Mouse (Mus musculus): ENCODE measurements at regions not wholly inside any gene's neighbourhood (a gene's known extent, or its start where the extent isn't known, plus 50 kb on each side); places are given as distances from the start of the nearest gene placed in this dataset.

- no peaks in the 10 kb centered on the region for H3K36me3 ChIP-seq (ENCODE audit: control insufficient read depth, insufficient read depth, low read length)
- H3K9ac ChIP-seq (replicated peaks; ENCODE audit: low read depth, low read length): no peak overlapping the region
- H3K4me2 ChIP-seq (ENCODE audit: low read depth, low read length): no peak overlapping the region
- H3K27ac ChIP-seq (ENCODE audit: low read depth, low read length): no peak overlapping the region
- 81% methylated on average over 5 of the region's 5 CpGs for WGBS
- H3K4me1 ChIP-seq (ENCODE audit: control insufficient read depth, insufficient read depth, low read length): no peaks in the 10 kb centered on the region
- no peaks in the 10 kb centered on the region for H3K9me3 ChIP-seq (ENCODE audit: control insufficient read depth, low read length)
- no peaks in the 10 kb centered on the region for H3K27me3 ChIP-seq (ENCODE audit: control insufficient read depth, insufficient read depth, low read length)
- no peak overlapping the region for H3K4me3 ChIP-seq (ENCODE audit: low read depth, low read length)
- ATAC-seq (ENCODE audit: low read depth): no peak
These were observed 56.9 kb downstream of the Dmrt2 start for GRCm38 (mm10) chr19:25729103-25729502.

- H3K9ac ChIP-seq (replicated peaks; ENCODE audit: low read depth, low read length): no peak overlapping the region
- 96% methylated on average over 1 of the region's 1 CpGs for WGBS
- no peaks in the 10 kb centered on the region for H3K4me1 ChIP-seq (ENCODE audit: control insufficient read depth, insufficient read depth, low read length)
- no peak overlapping the region for H3K27ac ChIP-seq (ENCODE audit: low read depth, low read length)
- no peaks in the 10 kb centered on the region for H3K27me3 ChIP-seq (ENCODE audit: control insufficient read depth, insufficient read depth, low read length)
- ATAC-seq (ENCODE audit: low read depth): no peak
- no peak overlapping the region for H3K4me3 ChIP-seq (ENCODE audit: low read depth, low read length)
- no peak overlapping the region for H3K4me2 ChIP-seq (ENCODE audit: low read depth, low read length)
- no peaks in the 10 kb centered on the region for H3K36me3 ChIP-seq (ENCODE audit: control insufficient read depth, insufficient read depth, low read length)
- H3K9me3 ChIP-seq (ENCODE audit: control insufficient read depth, low read length): no peaks in the 10 kb centered on the region
These were observed 57.4 kb downstream of the Dmrt2 start for GRCm38 (mm10) chr19:25729633-25730032.

- 91% methylated on average over 4 of the region's 4 CpGs for WGBS
- Histone ChIP-seq H3K9ac (replicated peaks; ENCODE audit: low read depth, low read length) (no peak overlapping the region), H3K4me3 (ENCODE audit: low read depth, low read length) (no peak overlapping the region)
These were observed 106.2 kb downstream of the Dmrt2 start for GRCm38 (mm10) chr19:25778455-25778854.

GRCm38 (mm10) chr19:25779356-25779755 is 107.1 kb downstream of the Dmrt2 start:
- Histone ChIP-seq H3K4me1 (ENCODE audit: control insufficient read depth, insufficient read depth, low read length) (no peaks in the 10 kb centered on the region), H3K9me3 (ENCODE audit: control insufficient read depth, low read length) (no peaks in the 10 kb centered on the region), H3K9ac (replicated peaks; ENCODE audit: low read depth, low read length) (no peak overlapping the region), H3K4me2 (ENCODE audit: low read depth, low read length) (no peak overlapping the region), H3K36me3 (ENCODE audit: control insufficient read depth, insufficient read depth, low read length) (no peaks in the 10 kb centered on the region), H3K4me3 (ENCODE audit: low read depth, low read length) (no peak overlapping the region), H3K27me3 (ENCODE audit: control insufficient read depth, insufficient read depth, low read length) (no peaks in the 10 kb centered on the region), H3K27ac (ENCODE audit: low read depth, low read length) (no peak overlapping the region)
- WGBS: 35% methylated on average over 7 of the region's 7 CpGs
- ATAC-seq (ENCODE audit: low read depth): no peak

More at GRCm38 (mm10) chr19:25778455-25778854, 106.2 kb downstream of the Dmrt2 start:
- H3K27ac ChIP-seq (ENCODE audit: low read depth, low read length): no peak overlapping the region
- no peaks in the 10 kb centered on the region for H3K36me3 ChIP-seq (ENCODE audit: control insufficient read depth, insufficient read depth, low read length)
- no peaks in the 10 kb centered on the region for H3K4me1 ChIP-seq (ENCODE audit: control insufficient read depth, insufficient read depth, low read length)
- no peak for ATAC-seq (ENCODE audit: low read depth)
- no peaks in the 10 kb centered on the region for H3K27me3 ChIP-seq (ENCODE audit: control insufficient read depth, insufficient read depth, low read length)
- no peaks in the 10 kb centered on the region for H3K9me3 ChIP-seq (ENCODE audit: control insufficient read depth, low read length)
- no peak overlapping the region for H3K4me2 ChIP-seq (ENCODE audit: low read depth, low read length)

- H3K4me1 ChIP-seq (ENCODE audit: control insufficient read depth, insufficient read depth, low read length): no peaks in the 10 kb centered on the region
- no peak overlapping the region for H3K9ac ChIP-seq (replicated peaks; ENCODE audit: low read depth, low read length)
- 88% methylated on average over 7 of the region's 7 CpGs for WGBS
These were observed 109.1 kb downstream of the Dmrt2 start for GRCm38 (mm10) chr19:25781314-25781713.

GRCm38 (mm10) chr19:25802692-25803091 is 130.5 kb downstream of the Dmrt2 start:
- Histone ChIP-seq H3K36me3 (ENCODE audit: control insufficient read depth, insufficient read depth, low read length) (no peaks in the 10 kb centered on the region), H3K9ac (replicated peaks; ENCODE audit: low read depth, low read length) (no peak overlapping the region), H3K4me2 (ENCODE audit: low read depth, low read length) (no peak overlapping the region), H3K9me3 (ENCODE audit: control insufficient read depth, low read length) (no peaks in the 10 kb centered on the region), H3K27ac (ENCODE audit: low read depth, low read length) (no peak overlapping the region), H3K4me3 (ENCODE audit: low read depth, low read length) (no peak overlapping the region), H3K4me1 (ENCODE audit: control insufficient read depth, insufficient read depth, low read length) (no peaks in the 10 kb centered on the region), H3K27me3 (ENCODE audit: control insufficient read depth, insufficient read depth, low read length) (no peaks in the 10 kb centered on the region)
- ATAC-seq (ENCODE audit: low read depth): no peak
- 88% methylated on average over 7 of the region's 7 CpGs for WGBS

More at GRCm38 (mm10) chr19:25781314-25781713, 109.1 kb downstream of the Dmrt2 start:
- Histone ChIP-seq H3K9me3 (ENCODE audit: control insufficient read depth, low read length) (no peaks in the 10 kb centered on the region), H3K27me3 (ENCODE audit: control insufficient read depth, insufficient read depth, low read length) (no peaks in the 10 kb centered on the region), H3K27ac (ENCODE audit: low read depth, low read length) (no peak overlapping the region), H3K4me3 (ENCODE audit: low read depth, low read length) (no peak overlapping the region), H3K4me2 (ENCODE audit: low read depth, low read length) (no peak overlapping the region), H3K36me3 (ENCODE audit: control insufficient read depth, insufficient read depth, low read length) (no peaks in the 10 kb centered on the region)
- ATAC-seq (ENCODE audit: low read depth): no peak

GRCm38 (mm10) chr19:25805351-25805750 is 133.1 kb downstream of the Dmrt2 start:
- no peak overlapping the region for H3K27ac ChIP-seq (ENCODE audit: low read depth, low read length)
- no peaks in the 10 kb centered on the region for H3K4me1 ChIP-seq (ENCODE audit: control insufficient read depth, insufficient read depth, low read length)
- no peak overlapping the region for H3K4me3 ChIP-seq (ENCODE audit: low read depth, low read length)
- H3K9me3 ChIP-seq (ENCODE audit: control insufficient read depth, low read length): no peaks in the 10 kb centered on the region
- no peaks in the 10 kb centered on the region for H3K36me3 ChIP-seq (ENCODE audit: control insufficient read depth, insufficient read depth, low read length)
- ATAC-seq (ENCODE audit: low read depth): no peak
- no peak overlapping the region for H3K9ac ChIP-seq (replicated peaks; ENCODE audit: low read depth, low read length)
- 62% methylated on average over 11 of the region's 11 CpGs for WGBS
- no peak overlapping the region for H3K4me2 ChIP-seq (ENCODE audit: low read depth, low read length)
- no peaks in the 10 kb centered on the region for H3K27me3 ChIP-seq (ENCODE audit: control insufficient read depth, insufficient read depth, low read length)

GRCm38 (mm10) chr19:25813651-25814050 is 141.4 kb downstream of the Dmrt2 start:
- Histone ChIP-seq H3K27ac (ENCODE audit: low read depth, low read length) (no peak overlapping the region), H3K36me3 (ENCODE audit: control insufficient read depth, insufficient read depth, low read length) (no peaks in the 10 kb centered on the region), H3K4me2 (ENCODE audit: low read depth, low read length) (no peak overlapping the region), H3K27me3 (ENCODE audit: control insufficient read depth, insufficient read depth, low read length) (no peaks in the 10 kb centered on the region), H3K9ac (replicated peaks; ENCODE audit: low read depth, low read length) (no peak overlapping the region), H3K4me3 (ENCODE audit: low read depth, low read length) (no peak overlapping the region), H3K9me3 (ENCODE audit: control insufficient read depth, low read length) (no peaks in the 10 kb centered on the region), H3K4me1 (ENCODE audit: control insufficient read depth, insufficient read depth, low read length) (no peaks in the 10 kb centered on the region)
- 91% methylated on average over 7 of the region's 7 CpGs for WGBS
- no peak for ATAC-seq (ENCODE audit: low read depth)

GRCm38 (mm10) chr19:25845158-25845557 is 172.9 kb downstream of the Dmrt2 start:
- Histone ChIP-seq H3K4me1 (ENCODE audit: control insufficient read depth, insufficient read depth, low read length) (no peaks in the 10 kb centered on the region), H3K9me3 (ENCODE audit: control insufficient read depth, low read length) (no peaks in the 10 kb centered on the region), H3K4me3 (ENCODE audit: low read depth, low read length) (no peak overlapping the region), H3K36me3 (ENCODE audit: control insufficient read depth, insufficient read depth, low read length) (no peaks in the 10 kb centered on the region), H3K27ac (ENCODE audit: low read depth, low read length) (no peak overlapping the region), H3K4me2 (ENCODE audit: low read depth, low read length) (no peak overlapping the region), H3K27me3 (ENCODE audit: control insufficient read depth, insufficient read depth, low read length) (no peaks in the 10 kb centered on the region), H3K9ac (replicated peaks; ENCODE audit: low read depth, low read length) (no peak overlapping the region)
- 84% methylated on average over 4 of the region's 4 CpGs for WGBS
- ATAC-seq (ENCODE audit: low read depth): no peak

GRCm38 (mm10) chr19:25856344-25856743 is 184.1 kb downstream of the Dmrt2 start:
- 88% methylated on average over 4 of the region's 4 CpGs for WGBS
- Histone ChIP-seq H3K4me3 (ENCODE audit: low read depth, low read length) (no peak overlapping the region), H3K27me3 (ENCODE audit: control insufficient read depth, insufficient read depth, low read length) (no peaks in the 10 kb centered on the region), H3K27ac (ENCODE audit: low read depth, low read length) (no peak overlapping the region), H3K4me1 (ENCODE audit: control insufficient read depth, insufficient read depth, low read length) (no peaks in the 10 kb centered on the region), H3K9me3 (ENCODE audit: control insufficient read depth, low read length) (no peaks in the 10 kb centered on the region), H3K4me2 (ENCODE audit: low read depth, low read length) (no peak overlapping the region), H3K9ac (replicated peaks; ENCODE audit: low read depth, low read length) (no peak overlapping the region), H3K36me3 (ENCODE audit: control insufficient read depth, insufficient read depth, low read length) (no peaks in the 10 kb centered on the region)
- ATAC-seq (ENCODE audit: low read depth): no peak

Data from neural tube, embryonic 14.5 days (tissue).